ENCODE assay signal across 8 mouse cellular contexts in the genomic region with DNA sequence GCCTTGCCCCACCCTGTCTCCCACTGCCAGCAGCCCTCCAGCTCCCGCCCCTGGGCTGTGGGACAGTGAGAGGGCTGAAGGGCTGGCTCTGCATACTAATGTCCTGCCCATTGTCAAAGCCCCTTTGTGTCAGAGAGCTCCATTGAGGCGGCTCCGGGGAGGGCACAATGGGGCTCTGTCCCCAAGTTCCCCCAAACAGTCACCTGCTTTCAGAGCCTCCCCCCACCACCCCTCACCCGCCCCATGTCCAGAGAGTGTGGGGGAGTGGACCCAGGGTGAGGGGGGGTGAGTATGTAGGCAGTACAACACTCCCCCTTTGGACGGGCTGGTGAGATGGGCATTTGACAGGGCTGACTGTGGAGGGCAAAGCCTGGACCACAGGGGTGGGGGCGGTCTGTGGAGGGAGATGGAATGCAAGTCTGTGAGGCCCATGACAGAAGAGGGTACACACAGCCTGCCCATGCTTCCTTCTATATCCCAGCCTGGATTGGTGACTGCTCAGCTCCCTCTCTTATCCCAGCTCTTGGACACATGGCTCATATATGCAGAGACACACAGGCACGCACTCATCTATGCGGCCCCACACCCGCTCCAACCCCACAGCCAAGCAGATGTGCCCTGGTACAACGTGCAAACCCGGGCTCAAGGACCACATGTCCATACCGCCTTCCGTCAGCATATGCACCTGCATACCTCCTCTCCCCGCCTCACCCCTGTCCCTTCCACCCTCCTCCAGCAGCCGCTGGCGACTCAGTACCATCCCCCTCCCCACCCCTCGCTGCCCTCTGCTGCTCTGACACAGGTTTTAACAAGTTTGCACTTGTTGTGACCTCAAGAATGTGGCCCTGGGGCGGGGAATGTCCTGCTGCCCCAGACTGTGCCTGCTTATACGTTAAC. TPM values are rescaled to one million over a fixed set of nuclear protein-coding genes. Genes with fewer than 3 reads are reported as not detected.
DNase-seq lines count a peak whose midpoint lies in the region; ATAC-seq and TF ChIP-seq lines count a peak whose summit lies in the region.

No protein-coding gene starts in this region.

- no peaks in the 10 kb centered on the region for H3K36me3 ChIP-seq in liver, embryonic 13.5 days
- H3K36me3 ChIP-seq in liver, embryonic 11.5 days (ENCODE audit: control insufficient read depth, insufficient read depth, low read length): no peaks in the 10 kb centered on the region
- H3K36me3 ChIP-seq in hindbrain, embryonic 12.5 days: no peaks in the 10 kb centered on the region
- no peaks in the 10 kb centered on the region for H3K36me3 ChIP-seq in midbrain, postnatal 0 days (ENCODE audit: insufficient read depth, low read length)

- TF ChIP-seq CTCF in midbrain, postnatal 0 days (IDR thresholded peaks at IDR 0.05): no peak

- peaks cover 49% of the 10 kb centered on the region for H3K27me3 ChIP-seq in liver, embryonic 13.5 days
- H3K27me3 ChIP-seq in liver, embryonic 11.5 days (replicated peaks; ENCODE audit: control insufficient read depth, insufficient read depth, low read length): peaks cover 28% of the 10 kb centered on the region
- no peaks in the 10 kb centered on the region for H3K27me3 ChIP-seq in hindbrain, embryonic 12.5 days
- H3K27me3 ChIP-seq in midbrain, postnatal 0 days (ENCODE audit: insufficient read depth, low read length): no peaks in the 10 kb centered on the region

- 33% methylated on average over 19 of the region's 19 CpGs for WGBS in liver, embryonic 13.5 days (ENCODE audit: insufficient replicate concordance)
- WGBS in liver, embryonic 11.5 days: 29% methylated on average over 19 of the region's 19 CpGs
- 6% methylated on average over 19 of the region's 19 CpGs for WGBS in hindbrain, embryonic 12.5 days
- 6% methylated on average over 19 of the region's 19 CpGs for WGBS in midbrain, postnatal 0 days

- H3K9ac ChIP-seq in liver, embryonic 13.5 days: no peak overlapping the region
- no peak overlapping the region for H3K9ac ChIP-seq in liver, embryonic 11.5 days (ENCODE audit: low read depth, low read length)
- peak overlapping the region; percentile 41 for H3K9ac ChIP-seq in hindbrain, embryonic 12.5 days
- 0 out of 2 replicates have a peak overlapping the region, but pooled peaks have one; percentile 8 for H3K9ac ChIP-seq in midbrain, postnatal 0 days (replicated peaks; ENCODE audit: low read length, poor library complexity, severe bottlenecking)

- no peak overlapping the region for H3K4me3 ChIP-seq in liver, embryonic 13.5 days (replicated peaks)
- H3K4me3 ChIP-seq in liver, embryonic 11.5 days (ENCODE audit: low read depth, low read length): no peak overlapping the region
- no peak overlapping the region for H3K4me3 ChIP-seq in hindbrain, embryonic 12.5 days
- no peak overlapping the region for H3K4me3 ChIP-seq in midbrain, postnatal 0 days (ENCODE audit: low read depth, low read length)

- H3K27ac ChIP-seq in liver, embryonic 13.5 days: no peak overlapping the region
- H3K27ac ChIP-seq in liver, embryonic 11.5 days (ENCODE audit: low read depth, low read length): no peak overlapping the region
- H3K27ac ChIP-seq in hindbrain, embryonic 12.5 days: peak overlapping the region; percentile 91
- H3K27ac ChIP-seq in midbrain, postnatal 0 days (ENCODE audit: low read depth, low read length): peak overlapping the region; percentile 75

- peak; percentile 52 for ATAC-seq in liver, embryonic 13.5 days (ENCODE audit: low read depth)
- no peak; the same call in 1 of the 2 replicates for ATAC-seq in liver, embryonic 11.5 days (replicated peaks; ENCODE audit: low FRiP score)
- ATAC-seq in hindbrain, embryonic 12.5 days (ENCODE audit: low FRiP score): peak; percentile 96
- ATAC-seq in midbrain, postnatal 0 days (ENCODE audit: low FRiP score): peak; percentile 94

- no peak overlapping the region for H3K4me2 ChIP-seq in liver, embryonic 13.5 days
- H3K4me2 ChIP-seq in liver, embryonic 11.5 days: no peak overlapping the region
- H3K4me2 ChIP-seq in hindbrain, embryonic 12.5 days (replicated peaks): peak overlapping the region; percentile 36
- H3K4me2 ChIP-seq in midbrain, postnatal 0 days (ENCODE audit: low read depth, low read length, poor library complexity, severe bottlenecking): no peak overlapping the region

- H3K4me1 ChIP-seq in liver, embryonic 13.5 days (replicated peaks): no peaks in the 10 kb centered on the region
- H3K4me1 ChIP-seq in liver, embryonic 11.5 days (replicated peaks; ENCODE audit: control insufficient read depth, insufficient read depth, low read length): no peaks in the 10 kb centered on the region
- peaks cover 37% of the 10 kb centered on the region for H3K4me1 ChIP-seq in hindbrain, embryonic 12.5 days
- no peaks in the 10 kb centered on the region for H3K4me1 ChIP-seq in midbrain, postnatal 0 days (ENCODE audit: insufficient read depth, low read length)

- no peak for DNase-seq in liver, embryonic 13.5 days
- no peak for DNase-seq in liver, embryonic 11.5 days (ENCODE audit: low spot score)
- peak; percentile 28 to 64 for DNase-seq in cerebellum, postnatal 10 days
- peak; percentile 79 for DNase-seq in left cerebral cortex, adult 11 months (ENCODE audit: low spot score)
- DNase-seq in midbrain, postnatal 0 days (ENCODE audit: low spot score): peak; percentile 88
- DNase-seq in gastrocnemius, postnatal 25 days: no peak
- DNase-seq in natural killer cell, adult 2 months (ENCODE audit: low spot score in 2 of 2): no peak

- H3K9me3 ChIP-seq in liver, embryonic 13.5 days (replicated peaks): no peaks in the 10 kb centered on the region
- H3K9me3 ChIP-seq in liver, embryonic 11.5 days (ENCODE audit: control insufficient read depth, low read length): no peaks in the 10 kb centered on the region
- H3K9me3 ChIP-seq in hindbrain, embryonic 12.5 days (replicated peaks): no peaks in the 10 kb centered on the region
- no peaks in the 10 kb centered on the region for H3K9me3 ChIP-seq in midbrain, postnatal 0 days (ENCODE audit: low read length)

RNA-seq across cellular contexts. Expression of a gene that starts 9.2 kb away (rescaled TPM):
- 0.03 and 0.07 TPM in 2 replicates for polyA plus RNA-seq in liver, embryonic 13.5 days (2015; fragmentation: Nextera tagmentation; extraction: Ambion mirVana)
- 0.10 TPM in 1 of 2 replicates, not detected in the other for polyA plus RNA-seq in liver, embryonic 11.5 days (2014; fragmentation: Nextera tagmentation; extraction: Ambion mirVana)
- polyA plus RNA-seq in hindbrain, embryonic 12.5 days (2016; fragmentation: Nextera tagmentation; extraction: Ambion mirVana): 0.53 and 0.83 TPM in 2 replicates
- 6.1 and 6.6 TPM in 2 replicates for total RNA-seq in midbrain, postnatal 0 days (2014; rRNA removed)
- polyA plus RNA-seq in midbrain, postnatal 0 days (2015; fragmentation: Nextera tagmentation; extraction: Ambion mirVana): 3.6 and 3.9 TPM in 2 replicates
- total RNA-seq in gastrocnemius, postnatal 25 days (2021): under 1 TPM; 0.08 to 0.13 TPM

RNA-seq across cellular contexts. Expression of a gene that starts 21.0 kb away (rescaled TPM):
- 0.05 TPM in 1 of 2 replicates, not detected in the other for polyA plus RNA-seq in liver, embryonic 13.5 days (2015; fragmentation: Nextera tagmentation; extraction: Ambion mirVana)
- polyA plus RNA-seq in liver, embryonic 11.5 days (2014; fragmentation: Nextera tagmentation; extraction: Ambion mirVana): 0.39 and 0.51 TPM in 2 replicates
- 1.2 and 2.0 TPM in 2 replicates for polyA plus RNA-seq in hindbrain, embryonic 12.5 days (2016; fragmentation: Nextera tagmentation; extraction: Ambion mirVana)
- 13.9 and 14.1 TPM in 2 replicates for total RNA-seq in midbrain, postnatal 0 days (2014; rRNA removed)
- 5.8 and 6.7 TPM in 2 replicates for polyA plus RNA-seq in midbrain, postnatal 0 days (2015; fragmentation: Nextera tagmentation; extraction: Ambion mirVana)
- total RNA-seq in gastrocnemius, postnatal 25 days (2021): not detected

RNA-seq across cellular contexts. Expression of a gene that starts 26.2 kb away (rescaled TPM):
- 2.4 and 2.7 TPM in 2 replicates for polyA plus RNA-seq in liver, embryonic 13.5 days (2015; fragmentation: Nextera tagmentation; extraction: Ambion mirVana)
- polyA plus RNA-seq in liver, embryonic 11.5 days (2014; fragmentation: Nextera tagmentation; extraction: Ambion mirVana): 7.7 and 7.8 TPM in 2 replicates
- 9.4 and 9.8 TPM in 2 replicates for polyA plus RNA-seq in hindbrain, embryonic 12.5 days (2016; fragmentation: Nextera tagmentation; extraction: Ambion mirVana)
- 11.5 and 16.4 TPM in 2 replicates for total RNA-seq in midbrain, postnatal 0 days (2014; rRNA removed)
- polyA plus RNA-seq in midbrain, postnatal 0 days (2015; fragmentation: Nextera tagmentation; extraction: Ambion mirVana): 2.2 and 2.6 TPM in 2 replicates
- 1 to 10 TPM; 3.4 to 3.6 TPM for total RNA-seq in gastrocnemius, postnatal 25 days (2021)

RNA-seq across cellular contexts. Expression of a gene that starts 52.3 kb away (rescaled TPM):
- 0.25 and 0.32 TPM in 2 replicates for polyA plus RNA-seq in liver, embryonic 13.5 days (2015; fragmentation: Nextera tagmentation; extraction: Ambion mirVana)
- 0.16 and 0.22 TPM in 2 replicates for polyA plus RNA-seq in liver, embryonic 11.5 days (2014; fragmentation: Nextera tagmentation; extraction: Ambion mirVana)
- 13.7 and 16.1 TPM in 2 replicates for polyA plus RNA-seq in hindbrain, embryonic 12.5 days (2016; fragmentation: Nextera tagmentation; extraction: Ambion mirVana)
- total RNA-seq in midbrain, postnatal 0 days (2014; rRNA removed): 398 and 409 TPM in 2 replicates
- 94.4 and 100 TPM in 2 replicates for polyA plus RNA-seq in midbrain, postnatal 0 days (2015; fragmentation: Nextera tagmentation; extraction: Ambion mirVana)
- 1,000 to 10,000 TPM; 1,026 to 1,397 TPM for total RNA-seq in gastrocnemius, postnatal 25 days (2021)

Comparison
In these comparisons a context has a peak if more than half of its experiments do, and no peak if none do; other contexts are left out.
1. DNase-seq: peak in cerebellum, postnatal 10 days (2 of 2), left cerebral cortex, adult 11 months (single experiment) and midbrain, postnatal 0 days (single experiment); none in liver, embryonic 13.5 days (single experiment), liver, embryonic 11.5 days (single experiment), gastrocnemius, postnatal 25 days (single experiment) and natural killer cell, adult 2 months (0 of 2).
2. H3K27ac ChIP-seq: peak in hindbrain, embryonic 12.5 days (single experiment) and midbrain, postnatal 0 days (single experiment); none in liver, embryonic 13.5 days (single experiment) and liver, embryonic 11.5 days (single experiment).
3. H3K9ac ChIP-seq: peak in hindbrain, embryonic 12.5 days (single experiment) and midbrain, postnatal 0 days (single experiment); none in liver, embryonic 13.5 days (single experiment) and liver, embryonic 11.5 days (single experiment).